Mouse (Mus musculus) midbrain, embryonic 16.5 days (tissue): ENCODE data around the gene Tmem98. TPM values are rescaled to one million over a fixed set of nuclear protein-coding genes. Genes with fewer than 3 reads are reported as not detected.

ENCODE experiments used
- ATAC-seq: fragments of 200-750 bp; cut with Nextera tagmentation; 2 replicates; pipeline ENCODE4 v1.8.0; 2017; ENCODE audit warnings: moderate TSS enrichment
- H3K27ac ChIP-seq: fragments of 300-500 bp; sonication (generic); 2 replicates; pipeline ENCODE4 v1.5.1; 2014; ENCODE audit warnings: mild to moderate bottlenecking, low read length, mixed read lengths
- H3K27me3 ChIP-seq: fragments of 300-500 bp; sonication (generic); 2 replicates; pipeline ENCODE4 v1.6.1; 2014; ENCODE audit warnings: low read depth, low read length, mixed read lengths; ENCODE audit not compliant: control insufficient read depth, insufficient read depth
- H3K36me3 ChIP-seq: fragments of 300-500 bp; sonication (generic); 2 replicates; pipeline ENCODE4 v1.6.1; 2014; ENCODE audit warnings: mild to moderate bottlenecking, low read length, moderate library complexity, mixed read lengths; ENCODE audit not compliant: control insufficient read depth, insufficient read depth
- H3K4me1 ChIP-seq: fragments of 300-500 bp; sonication (generic); 2 replicates; pipeline ENCODE4 v1.6.1; 2014; ENCODE audit warnings: mild to moderate bottlenecking, low read length, mixed read lengths; ENCODE audit not compliant: control insufficient read depth, insufficient read depth
- H3K4me2 ChIP-seq: fragments of 300-500 bp; sonication (generic); 2 replicates; pipeline ENCODE4 v1.6.1; 2014; ENCODE audit warnings: mild to moderate bottlenecking, low read length, mixed read lengths
- H3K4me3 ChIP-seq: fragments of 300-500 bp; sonication (generic); 2 replicates; pipeline ENCODE4 v1.5.1; 2014; ENCODE audit warnings: low read depth, mild to moderate bottlenecking, low read length, moderate library complexity, mixed read lengths
- H3K9ac ChIP-seq: fragments of 300-500 bp; sonication (generic); 2 replicates; pipeline ENCODE4 v1.6.1; 2014; ENCODE audit warnings: low read depth, low read length, mixed read lengths
- H3K9me3 ChIP-seq: fragments of 300-500 bp; sonication (generic); replicated peaks from 2 replicates; pipeline ENCODE4 v1.6.1; 2014; ENCODE audit warnings: mild to moderate bottlenecking, low read length, mixed read lengths; ENCODE audit not compliant: control insufficient read depth, poor library complexity, severe bottlenecking
- WGBS: fragments of 180-500 bp; shearing (Covaris S2); extraction: QIAGEN DNeasy Blood & Tissue Kit; methylation state at CpG from one replicate; pipeline ENCODE4 v1.1.7; 2014; 5-methylcytosine and 5-hydroxymethylcytosine counted together
- polyA plus RNA-seq: library from polyadenylated mRNA; unstranded; fragments of >200 nt; fragmentation: Nextera tagmentation; extraction: Ambion mirVana; gene quantifications from 2 replicates; pipeline ENCODE4 v1.2.1, GENCODE M21; 2015

Tmem98 gene
- polyA plus RNA-seq, 1 experiment from 2014 or later, result 18.6 TPM

GRCm38 (mm10) chr11:80772595-80773210, 37.3 kb upstream of the Tmem98 start:
- Histone ChIP-seq H3K4me2 (no peak overlapping the region), H3K4me3 (no peak overlapping the region), H3K9me3 (no peaks in the 10 kb centered on the region), H3K36me3 (no peaks in the 10 kb centered on the region), H3K9ac (no peak overlapping the region), H3K27ac (no peak overlapping the region), H3K4me1 (no peaks in the 10 kb centered on the region), H3K27me3 (no peaks in the 10 kb centered on the region)
- ATAC-seq, result no peak
- 79% methylated on average over 6 of the region's 6 CpGs for WGBS

GRCm38 (mm10) chr11:80775535-80775934, 34.4 kb upstream of the Tmem98 start:
- 87% methylated on average over 3 of the region's 3 CpGs for WGBS
- no peaks in the 10 kb centered on the region; the same call in 1 of the 2 replicates for H3K27me3 ChIP-seq
- peaks cover 6% of the 10 kb centered on the region; the same call in 1 of the 2 replicates for H3K4me1 ChIP-seq
- no peaks in the 10 kb centered on the region for H3K36me3 ChIP-seq
- no peak overlapping the region for H3K9ac ChIP-seq
- no peak overlapping the region for H3K4me2 ChIP-seq
- H3K27ac ChIP-seq, result no peak overlapping the region
- no peaks in the 10 kb centered on the region for H3K9me3 ChIP-seq
- H3K4me3 ChIP-seq, result no peak overlapping the region
- no peak for ATAC-seq

- Histone ChIP-seq H3K36me3 (no peaks in the 10 kb centered on the region), H3K27ac (no peak overlapping the region), H3K4me3 (no peak overlapping the region), H3K9me3 (no peaks in the 10 kb centered on the region), H3K4me1 (peaks cover 6% of the 10 kb centered on the region; the same call in 1 of the 2 replicates), H3K9ac (no peak overlapping the region), H3K4me2 (no peak overlapping the region), H3K27me3 (no peaks in the 10 kb centered on the region; the same call in 1 of the 2 replicates)
- no peak for ATAC-seq
- WGBS, result 94% methylated on average over 2 of the region's 2 CpGs
Measured at GRCm38 (mm10) chr11:80777708-80778107, 32.3 kb upstream of the Tmem98 start.

GRCm38 (mm10) chr11:80778157-80778556, 31.8 kb upstream of the Tmem98 start:
- Histone ChIP-seq H3K36me3 (no peaks in the 10 kb centered on the region), H3K9ac (no peak overlapping the region), H3K4me2 (no peak overlapping the region), H3K9me3 (no peaks in the 10 kb centered on the region), H3K27ac (no peak overlapping the region), H3K4me3 (no peak overlapping the region), H3K4me1 (peaks cover 6% of the 10 kb centered on the region; the same call in 1 of the 2 replicates), H3K27me3 (no peaks in the 10 kb centered on the region; the same call in 1 of the 2 replicates)
- ATAC-seq, result no peak
- WGBS, result 75% methylated on average over 6 of the region's 6 CpGs

- peak overlapping the region; percentile 57 for H3K9ac ChIP-seq
- ATAC-seq, result no peak; the same call in 1 of the 2 replicates
- WGBS, result 4% methylated on average over 18 of the region's 18 CpGs
- H3K9me3 ChIP-seq, result no peaks in the 10 kb centered on the region
- no peak overlapping the region for H3K27ac ChIP-seq
- peaks cover 6% of the 10 kb centered on the region; the same call in 1 of the 2 replicates for H3K4me1 ChIP-seq
- no peaks in the 10 kb centered on the region; the same call in 1 of the 2 replicates for H3K27me3 ChIP-seq
- no peaks in the 10 kb centered on the region for H3K36me3 ChIP-seq
- peak overlapping the region; percentile 57 for H3K4me3 ChIP-seq
- H3K4me2 ChIP-seq, result peak overlapping the region; percentile 79
Measured at GRCm38 (mm10) chr11:80778916-80779526, 31.0 kb upstream of the Tmem98 start.

GRCm38 (mm10) chr11:80779527-80780344, 30.2 kb upstream of the Tmem98 start, which contains the start of gene Myo1d:
Gene Myo1d, minus strand, starts transcription at chr11:80780025.
- Histone ChIP-seq H3K4me3 (peak within 1 kb of the TSS; percentile 57), H3K4me1 (peaks cover 6% of the 10 kb centered on the region; the same call in 1 of the 2 replicates), H3K9me3 (no peaks in the 10 kb centered on the region), H3K27ac (0 out of 2 replicates have a peak within 1 kb of the TSS, but pooled peaks have one; percentile 25), H3K27me3 (no peaks in the 10 kb centered on the region; the same call in 1 of the 2 replicates), H3K36me3 (no peaks in the 10 kb centered on the region), H3K9ac (peak within 1 kb of the TSS; percentile 57), H3K4me2 (peak within 1 kb of the TSS; percentile 79)
- ATAC-seq, result peak; percentile 96
- WGBS, result under 1% methylated on average over 62 of the region's 87 CpGs

- WGBS, result 89% methylated on average over 2 of the region's 2 CpGs
- Histone ChIP-seq H3K4me2 (no peak overlapping the region), H3K36me3 (no peaks in the 10 kb centered on the region), H3K27me3 (peaks cover 2% of the 10 kb centered on the region; the same call in 1 of the 2 replicates), H3K4me1 (peaks cover 6% of the 10 kb centered on the region; the same call in 1 of the 2 replicates), H3K4me3 (no peak overlapping the region), H3K27ac (no peak overlapping the region), H3K9ac (no peak overlapping the region), H3K9me3 (no peaks in the 10 kb centered on the region)
- ATAC-seq, result no peak
Measured at GRCm38 (mm10) chr11:80781535-80781934, 28.4 kb upstream of the Tmem98 start.

- H3K27me3 ChIP-seq, result 0 out of 2 replicates have a peak, but pooled peaks cover 2% of the 10 kb centered on the region
- H3K36me3 ChIP-seq, result no peaks in the 10 kb centered on the region
- H3K9ac ChIP-seq, result no peak overlapping the region
- H3K4me3 ChIP-seq, result no peak overlapping the region
- no peak overlapping the region for H3K27ac ChIP-seq
- H3K4me1 ChIP-seq, result peaks cover 6% of the 10 kb centered on the region; the same call in 1 of the 2 replicates
- ATAC-seq, result no peak
- no peaks in the 10 kb centered on the region for H3K9me3 ChIP-seq
- no peak overlapping the region for H3K4me2 ChIP-seq
- 82% methylated on average over 7 of the region's 7 CpGs for WGBS
Measured at GRCm38 (mm10) chr11:80783460-80783859, 26.5 kb upstream of the Tmem98 start.
